ENCODE assay signal across 16 mouse cellular contexts in the genomic region with DNA sequence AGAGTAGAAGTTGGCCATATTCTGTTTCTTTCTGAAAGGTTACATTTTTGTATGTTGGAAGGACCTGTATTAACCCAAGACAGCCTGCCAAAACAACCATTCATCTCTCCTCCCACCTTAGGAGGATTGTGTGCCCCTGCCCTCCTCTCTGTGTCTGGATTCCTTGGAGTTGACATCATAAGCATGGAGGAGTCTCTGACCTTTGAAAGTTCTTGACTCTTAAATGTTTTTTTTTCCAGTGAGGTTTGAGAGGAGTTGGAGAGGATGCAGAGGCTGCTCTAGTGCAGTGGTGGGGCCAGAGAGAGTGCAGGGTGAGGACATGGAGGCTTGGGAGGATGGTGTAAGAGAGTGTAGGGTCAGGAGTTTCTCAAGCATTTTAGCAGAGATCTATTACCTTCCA. TPM values are rescaled to one million over a fixed set of nuclear protein-coding genes. Genes with fewer than 3 reads are reported as not detected.
A peak's percentile ranks its signal among the peaks of the same experiment; 100 is the strongest.
DNase-seq lines count a peak whose midpoint lies in the region; ATAC-seq and TF ChIP-seq lines count a peak whose summit lies in the region.
"Had no signal": no experiment of that assay in that cellular context is flagged by ENCODE, and none has a peak within 500 bp of the region (broad histone marks: within the 10 kb centered on the region; RNA-seq: fewer than 3 reads in every experiment).

No protein-coding gene starts in this region.

- no peaks in the 10 kb centered on the region for H3K27me3 ChIP-seq in heart, embryonic 15.5 days
- H3K27me3 ChIP-seq in myocyte (ENCODE audit: control insufficient read depth, insufficient read depth, insufficient read length), result no peaks in the 10 kb centered on the region
- H3K27me3 ChIP-seq: limb, embryonic 15.5 days; megakaryocyte, embryonic 14.5 days had no signal

- no peaks in the 10 kb centered on the region for H3K36me3 ChIP-seq in heart, embryonic 15.5 days
- H3K36me3 ChIP-seq in myocyte (ENCODE audit: control insufficient read depth, insufficient read depth), result peaks cover 3% of the 10 kb centered on the region
- H3K36me3 ChIP-seq: limb, embryonic 15.5 days had no signal

- H3K9me3 ChIP-seq in heart, embryonic 15.5 days (replicated peaks), result no peaks in the 10 kb centered on the region
- H3K9me3 ChIP-seq: limb, embryonic 15.5 days; megakaryocyte, embryonic 14.5 days had no signal

- peaks cover 22% of the 10 kb centered on the region for H3K4me1 ChIP-seq in heart, embryonic 15.5 days (replicated peaks)

- peak; percentile 32 to 36 for DNase-seq in lung, adult 18-20 months
- DNase-seq in lung, postnatal 14 days, result no peak
- peak; percentile 15 for DNase-seq in adipocyte (ENCODE audit: low spot score)
- no peak for DNase-seq in adrenal gland, postnatal 10 days
- DNase-seq: adrenal gland, postnatal 25 days; cerebellum, postnatal 36 days; gastrocnemius, postnatal 36 days; right cerebral cortex, postnatal 4 days; thymus, postnatal 4 days had no signal

- H3K79me2 ChIP-seq in myocyte (ENCODE audit: control insufficient read depth, insufficient read depth), result peaks cover 78% of the 10 kb centered on the region

- H3K4me3 ChIP-seq in heart, embryonic 15.5 days, result no peak overlapping the region
- no peak overlapping the region for H3K4me3 ChIP-seq in myocyte
- H3K4me3 ChIP-seq: limb, embryonic 15.5 days; megakaryocyte, embryonic 14.5 days had no signal

- H3K9ac ChIP-seq in heart, embryonic 15.5 days, result no peak overlapping the region
- H3K9ac ChIP-seq: limb, embryonic 15.5 days had no signal

- H3K4me2 ChIP-seq in heart, embryonic 15.5 days, result no peak overlapping the region
- peak overlapping the region; percentile 8 for H3K4me2 ChIP-seq in myocyte (ENCODE audit: low read depth)
- H3K4me2 ChIP-seq: limb, embryonic 15.5 days had no signal

- H3ac ChIP-seq in myocyte (ENCODE audit: control insufficient read depth, insufficient read length), result no peak overlapping the region

- ATAC-seq in heart, embryonic 15.5 days (replicated peaks; ENCODE audit: insufficient number of reproducible peaks, insufficient read depth, low FRiP score, low read depth), result no peak
- ATAC-seq in granulocyte monocyte progenitor cell, adult 5-6 weeks (replicated peaks; ENCODE audit: poor library complexity, severe bottlenecking), result no peak
- ATAC-seq: forebrain, embryonic 16.5 days; hindbrain, embryonic 16.5 days had no signal

- peak overlapping the region; percentile 29; the same call in 1 of the 2 replicates for H3K27ac ChIP-seq in heart, embryonic 15.5 days
- H3K27ac ChIP-seq: limb, embryonic 15.5 days had no signal

- TF ChIP-seq POLR2A in myocyte (IDR thresholded peaks at IDR 0.05; ENCODE audit: insufficient read length, low read depth), result no peak

TF ChIP-seq in myocyte, 11 proteins besides CTCF, POLR2A, EP300 and RAD21:
- TF ChIP-seq MYOD1 (IDR thresholded peaks at IDR 0.05; ENCODE audit: control insufficient read depth in 1 of 3, insufficient read length in 2 of 3, low read depth in 2 of 3) (no peak), REST (IDR thresholded peaks at IDR 0.05; ENCODE audit: insufficient read depth, insufficient read length) (no peak), E2F4 (IDR thresholded peaks at IDR 0.05; ENCODE audit: insufficient read depth) (no peak), CEBPB (IDR thresholded peaks at IDR 0.05; ENCODE audit: insufficient read depth, poor library complexity, severe bottlenecking) (no peak), POLR2AphosphoS2 (IDR thresholded peaks at IDR 0.05; ENCODE audit: insufficient read length, low read depth) (no peak), USF1 (IDR thresholded peaks at IDR 0.05; ENCODE audit: low read depth) (no peak), SRF (IDR thresholded peaks at IDR 0.05; ENCODE audit: control insufficient read depth, insufficient read length, low read depth) (no peak)
TF ChIP-seq in myocyte: peak in this region for 0.

RNA-seq across cellular contexts. Expression of a gene that starts 23.8 kb away (rescaled TPM):
- polyA plus RNA-seq in heart, embryonic 15.5 days (2015; fragmentation: Nextera tagmentation; extraction: Ambion mirVana), result 20.1 and 24.5 TPM in 2 replicates
- 16.4 TPM for polyA plus RNA-seq in myocyte (2012; fragmentation: generic; extraction: Trizol)
- 10 to 100 TPM; 32.3 to 33.4 TPM for total RNA-seq in adrenal gland, postnatal 10 days (2021)
- 3.4 and 6.1 TPM in 2 replicates for total RNA-seq in granulocyte monocyte progenitor cell, adult 5-6 weeks (2014; fragmentation: Nextera tagmentation)
- 8.8 and 12.5 TPM in 2 replicates for total RNA-seq in granulocyte monocyte progenitor cell, adult 5-6 weeks (2017)

RNA-seq across cellular contexts. Expression of a gene that starts 33.7 kb away (rescaled TPM):
- 8.5 and 11.2 TPM in 2 replicates for polyA plus RNA-seq in heart, embryonic 15.5 days (2015; fragmentation: Nextera tagmentation; extraction: Ambion mirVana)
- polyA plus RNA-seq in myocyte (2012; fragmentation: generic; extraction: Trizol), result 4.6 TPM
- total RNA-seq in adrenal gland, postnatal 10 days (2021), result 10 to 100 TPM; 13.0 to 17.1 TPM
- total RNA-seq in granulocyte monocyte progenitor cell, adult 5-6 weeks (2014; fragmentation: Nextera tagmentation), result not detected in 2 replicates
- total RNA-seq in granulocyte monocyte progenitor cell, adult 5-6 weeks (2017), result 2.6 TPM in 1 of 2 replicates, not detected in the other

RNA-seq across cellular contexts. Expression of a gene that starts 44.0 kb away (rescaled TPM):
- polyA plus RNA-seq in heart, embryonic 15.5 days (2015; fragmentation: Nextera tagmentation; extraction: Ambion mirVana), result 71.2 and 96.8 TPM in 2 replicates
- polyA plus RNA-seq in myocyte (2012; fragmentation: generic; extraction: Trizol), result 77.5 TPM
- 10 to 100 TPM; 50.4 to 50.9 TPM for total RNA-seq in adrenal gland, postnatal 10 days (2021)
- total RNA-seq in granulocyte monocyte progenitor cell, adult 5-6 weeks (2014; fragmentation: Nextera tagmentation), result 94.6 and 123 TPM in 2 replicates
- total RNA-seq in granulocyte monocyte progenitor cell, adult 5-6 weeks (2017), result 18.4 and 22.7 TPM in 2 replicates

RNA-seq across cellular contexts. Expression of a gene that starts 52.8 kb away (rescaled TPM):
- polyA plus RNA-seq in heart, embryonic 15.5 days (2015; fragmentation: Nextera tagmentation; extraction: Ambion mirVana), result 12.9 and 13.6 TPM in 2 replicates
- 0.28 TPM for polyA plus RNA-seq in myocyte (2012; fragmentation: generic; extraction: Trizol)
- 10 to 100 TPM in 1 of 2 experiments, 1 to 10 TPM in 1; 9.5 to 14.2 TPM for total RNA-seq in adrenal gland, postnatal 10 days (2021)
- 0.39 and 1.7 TPM in 2 replicates for total RNA-seq in granulocyte monocyte progenitor cell, adult 5-6 weeks (2014; fragmentation: Nextera tagmentation)
- 0.21 and 1.7 TPM in 2 replicates for total RNA-seq in granulocyte monocyte progenitor cell, adult 5-6 weeks (2017)

Comparison
In these comparisons a context has a peak if more than half of its experiments do, and no peak if none do; other contexts are left out.
1. DNase-seq: peak in lung, adult 18-20 months (2 of 2) and adipocyte (single experiment); none in lung, postnatal 14 days (single experiment) and adrenal gland, postnatal 10 days (single experiment).